Mouse (Mus musculus): ENCODE measurements around the gene Angptl7.

- no peak for TF ChIP-seq POLR2A (IDR thresholded peaks at IDR 0.05; ENCODE audit: control insufficient read depth, extremely low read depth, insufficient read depth, low read length, poor library complexity)
- TF ChIP-seq CTCF (IDR thresholded peaks at IDR 0.05; ENCODE audit: borderline replicate concordance, control insufficient read depth, extremely low read depth, insufficient read depth, low read length, poor library complexity): no peak
Observed at GRCm38 (mm10) chr4:148455477-148456025, 44.7 kb downstream of the Angptl7 start.
